Mouse (Mus musculus) thymus, postnatal 14 days (tissue): ENCODE data around the gene Coasy.

Experiments used
- DNase-seq: peaks from one replicate; pipeline ENCODE4 v3.0.0; 2021

Coasy gene

DNA sequence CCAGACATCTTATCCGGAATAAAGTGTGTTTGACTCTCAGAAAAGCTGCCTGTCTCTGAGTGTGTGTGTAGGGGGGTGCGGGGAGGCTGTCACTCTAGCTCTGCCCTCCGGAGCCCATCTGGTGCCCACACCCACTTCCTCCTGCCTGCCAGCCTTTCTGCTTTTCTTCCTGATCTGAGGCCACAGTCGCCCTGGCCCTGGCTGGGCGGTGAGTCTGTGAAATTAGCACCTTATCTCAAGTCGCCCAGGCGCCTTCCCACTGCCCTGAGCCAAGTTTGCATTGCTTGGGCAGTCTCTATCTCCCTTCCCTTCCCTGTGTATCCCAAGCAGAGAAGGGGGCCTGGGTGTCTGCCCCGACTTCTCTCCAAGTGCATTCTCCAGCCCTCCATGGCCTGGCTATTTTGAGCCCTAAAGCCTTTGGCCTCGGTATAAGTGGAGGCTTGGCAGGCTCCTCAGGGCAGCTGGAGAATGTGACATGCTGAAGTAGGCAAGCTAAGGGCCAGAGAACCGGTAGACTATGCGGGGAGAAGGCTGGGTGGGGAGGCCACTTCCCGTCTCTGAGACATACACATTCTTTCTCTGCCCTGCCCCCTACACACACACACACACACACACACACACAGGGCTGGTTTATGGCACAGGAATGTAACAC lies 18.6 kb upstream of the Coasy start:
- DNase-seq: peak; percentile 90

DNA sequence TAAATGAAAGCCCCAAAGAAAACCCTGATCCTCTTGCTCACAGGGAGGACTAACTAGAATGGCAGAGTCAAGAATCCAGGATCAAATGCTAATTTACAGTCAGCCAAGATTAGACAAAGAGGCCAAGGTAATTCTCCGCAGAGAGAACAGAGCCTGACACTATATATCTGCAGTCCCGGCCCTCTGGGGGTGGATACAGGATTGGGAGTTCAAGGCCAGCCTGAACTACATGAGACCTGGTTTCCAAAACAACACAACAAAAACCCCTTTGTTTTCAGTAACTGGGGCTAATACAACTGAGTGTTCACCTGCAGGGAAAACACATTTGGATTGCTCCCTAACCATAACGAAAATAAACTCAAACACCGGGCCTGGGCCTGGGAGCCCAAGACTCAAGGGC lies 17.9 kb upstream of the Coasy start:
- DNase-seq: no peak

DNA sequence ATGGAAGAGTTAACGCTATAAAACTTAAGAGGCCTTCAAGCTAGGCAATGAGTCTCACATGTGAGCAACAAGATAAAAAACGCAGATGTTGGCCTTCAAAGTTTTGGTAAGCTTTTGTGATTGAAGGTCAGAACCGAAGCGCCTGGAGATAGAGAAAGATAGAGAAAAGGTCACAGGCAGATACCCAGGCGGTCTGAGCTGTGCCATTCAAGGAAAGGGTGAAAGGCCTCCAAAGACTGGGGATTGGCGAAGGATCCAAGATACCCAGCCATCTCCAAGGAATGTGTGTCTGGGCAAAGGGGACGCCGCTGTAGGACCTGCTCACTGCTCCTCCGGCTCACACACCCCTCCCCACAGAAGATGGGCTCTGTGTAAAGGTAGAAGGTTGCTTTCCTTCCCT lies 17.4 kb upstream of the Coasy start:
- DNase-seq: no peak

- DNase-seq: peak; percentile 90
Observed at GRCm38 (mm10) chr11:101066549-101067412, 15.6 kb upstream of the Coasy start.

DNA sequence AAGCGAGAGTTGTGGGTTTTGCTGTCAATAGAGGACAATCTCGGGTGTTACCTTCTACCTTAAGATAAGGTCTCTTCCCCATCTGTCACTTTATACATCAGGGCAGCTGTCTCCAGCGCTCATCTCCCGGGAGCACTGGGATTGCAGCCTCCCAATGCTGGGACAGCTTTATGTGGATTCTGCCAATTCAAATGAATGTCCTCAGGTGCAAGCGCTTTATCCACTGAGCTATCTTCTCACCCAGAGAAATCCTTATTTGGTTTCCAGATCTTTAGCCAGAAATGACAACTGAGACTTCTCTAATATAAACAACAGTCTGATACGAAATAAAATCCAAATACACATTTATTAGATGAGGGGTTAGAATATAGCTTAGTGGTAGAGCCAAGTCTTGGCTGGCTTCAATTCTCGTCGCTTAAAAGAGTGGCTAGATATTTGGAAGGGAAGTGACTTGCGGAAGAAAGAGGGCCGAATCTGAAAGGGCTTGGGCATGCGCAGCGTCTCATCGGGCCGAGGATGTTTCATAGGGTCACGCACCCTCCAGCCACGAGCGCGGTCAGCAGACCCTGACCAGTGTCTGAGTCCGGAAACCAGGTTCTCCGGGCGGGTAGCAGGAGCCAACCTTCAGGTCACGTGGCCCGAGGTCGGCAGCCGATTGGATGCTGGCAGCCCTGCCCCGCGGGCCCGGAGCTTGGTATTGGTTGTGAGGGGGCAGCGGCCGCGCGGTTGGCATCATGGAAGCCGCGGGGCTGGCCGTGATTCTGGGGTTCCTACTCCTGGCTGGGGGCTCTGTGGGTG lies 12.8 kb upstream of the Coasy start, which contains the start of gene Naglu:
Naglu (plus strand) TSS at position 622 of the 798 bp plus-strand sequence.
- peak; percentile 93 for DNase-seq

GRCm38 (mm10) chr11:101070189-101070527 lies 12.2 kb upstream of the Coasy start:
- DNase-seq: no peak

DNA sequence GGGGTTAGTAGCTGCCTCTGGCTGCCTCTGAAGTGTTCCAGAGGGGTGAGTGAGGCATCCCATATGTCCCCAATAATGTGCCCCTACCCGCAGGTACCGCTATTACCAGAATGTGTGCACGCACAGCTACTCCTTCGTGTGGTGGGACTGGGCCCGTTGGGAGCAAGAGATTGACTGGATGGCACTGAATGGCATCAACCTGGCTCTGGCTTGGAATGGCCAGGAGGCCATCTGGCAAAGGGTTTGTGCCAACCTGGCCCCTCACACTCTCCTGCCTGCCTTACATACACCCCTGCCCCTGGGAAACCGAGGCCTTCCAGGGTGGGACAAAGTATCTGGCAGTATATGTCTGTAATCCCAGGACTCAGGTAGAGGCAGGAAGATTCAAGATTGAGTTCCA lies 11.4 kb upstream of the Coasy start:
- no peak for DNase-seq

- no peak for DNase-seq
Observed at GRCm38 (mm10) chr11:101071810-101072428, 10.4 kb upstream of the Coasy start.

- no peak for DNase-seq
Observed at GRCm38 (mm10) chr11:101078121-101078520, 4.2 kb upstream of the Coasy start, which contains the start of gene Hsd17b1. Hsd17b1 (plus strand) TSS chr11:101078411.

- peak; percentile 67 for DNase-seq
Observed at GRCm38 (mm10) chr11:101079746-101080145, 2.6 kb upstream of the Coasy start.

- no peak for DNase-seq
Observed at GRCm38 (mm10) chr11:101080421-101080820, 1.9 kb upstream of the Coasy start.

DNA sequence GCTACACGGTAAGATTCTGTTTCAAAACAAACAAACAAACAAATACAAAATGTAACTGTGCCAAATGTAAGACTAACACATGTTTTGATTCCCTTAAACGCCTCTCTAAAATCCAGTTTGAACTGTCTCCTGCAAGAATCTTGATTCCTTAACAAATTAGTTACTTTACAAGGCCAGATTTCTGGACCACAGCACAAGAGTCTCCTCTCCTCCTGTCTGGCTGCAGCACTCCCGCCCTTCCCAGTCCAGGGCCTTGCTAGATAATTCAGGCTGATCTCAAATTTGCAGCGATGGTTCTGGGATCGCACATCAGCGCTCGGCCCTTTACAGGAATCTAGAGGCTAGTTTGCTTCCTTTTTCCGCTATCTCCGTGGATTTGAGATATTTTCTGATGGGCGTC lies 706 bp upstream of the Coasy start:
- DNase-seq: no peak

DNA sequence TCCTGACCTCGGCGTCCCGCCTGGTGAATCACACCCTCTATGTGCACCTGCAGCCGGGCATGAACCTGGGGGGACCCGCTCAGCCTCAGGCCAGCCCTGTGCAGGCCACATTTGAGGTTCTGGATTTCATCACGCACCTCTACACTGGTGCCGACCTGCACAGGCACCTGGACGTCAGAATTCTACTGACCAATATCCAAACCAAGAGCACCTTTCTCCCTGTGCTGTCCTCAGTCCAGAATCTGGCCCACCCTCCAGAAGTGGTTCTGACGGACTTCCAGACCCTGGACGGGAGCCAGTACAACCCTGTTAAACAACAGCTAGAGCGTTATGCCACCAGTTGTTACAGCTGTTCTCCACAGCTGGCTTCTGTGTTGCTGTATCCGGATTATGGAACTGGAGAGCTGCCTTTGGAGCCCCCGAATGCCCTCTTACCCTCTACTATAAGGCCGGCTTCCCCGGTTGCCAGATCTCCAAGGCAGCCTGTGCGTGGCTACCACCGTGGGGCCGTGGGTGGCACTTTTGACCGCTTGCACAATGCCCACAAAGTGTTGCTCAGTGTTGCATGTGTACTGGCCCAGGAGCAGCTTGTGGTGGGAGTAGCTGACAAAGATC lies 825 bp downstream of the Coasy start:
- DNase-seq: no peak

DNA sequence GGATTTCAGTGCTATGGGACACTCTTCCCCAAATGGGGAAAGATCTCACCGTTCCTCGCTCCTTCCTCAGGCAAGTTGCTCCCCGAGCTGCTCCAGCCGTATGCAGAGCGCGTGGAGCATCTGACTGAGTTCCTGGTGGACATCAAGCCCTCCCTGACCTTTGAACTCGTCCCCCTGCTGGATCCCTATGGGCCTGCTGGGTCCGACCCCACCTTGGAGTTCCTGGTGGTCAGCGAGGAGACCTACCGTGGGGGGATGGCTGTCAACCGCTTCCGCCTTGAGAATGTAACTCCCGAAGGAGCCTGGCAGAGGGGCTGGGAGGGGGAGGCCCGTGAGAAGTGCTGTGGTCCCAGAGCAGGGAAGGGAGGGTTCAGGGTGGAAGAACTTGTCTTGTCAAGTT lies 1.9 kb downstream of the Coasy start:
- no peak for DNase-seq

- no peak for DNase-seq
Observed at GRCm38 (mm10) chr11:101084811-101085210, 2.4 kb downstream of the Coasy start.

DNA sequence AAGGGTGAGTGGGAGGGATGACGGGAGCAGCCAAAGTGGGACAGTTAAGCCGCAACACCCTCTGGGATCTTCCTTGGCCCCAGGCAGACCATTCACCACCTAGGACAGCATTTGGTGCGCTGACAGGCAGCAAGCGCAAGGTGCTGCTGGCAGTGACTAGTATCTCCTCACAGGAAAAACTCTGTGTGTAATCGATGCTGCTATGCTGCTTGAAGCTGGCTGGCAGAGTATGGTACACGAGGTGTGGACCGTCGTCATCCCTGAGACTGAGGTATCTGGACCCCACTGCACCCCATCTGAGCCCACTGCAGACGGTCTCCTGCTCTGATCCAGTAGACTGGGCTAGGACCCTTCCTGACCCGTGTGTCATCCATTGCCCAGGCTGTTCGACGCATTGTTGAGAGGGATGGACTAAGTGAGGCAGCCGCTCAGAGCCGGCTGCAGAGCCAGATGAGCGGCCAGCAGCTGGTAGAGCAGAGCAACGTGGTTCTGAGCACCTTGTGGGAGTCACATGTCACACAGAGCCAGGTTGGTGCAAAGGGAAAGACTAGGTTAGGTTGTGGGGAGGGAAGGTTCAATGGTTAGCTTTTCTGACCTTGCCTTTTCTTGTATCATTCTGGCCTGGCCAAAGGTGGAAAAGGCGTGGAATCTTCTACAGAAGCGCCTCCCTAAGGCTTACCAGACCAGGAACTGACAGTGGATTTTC lies 3.4 kb downstream of the Coasy start:
- no peak for DNase-seq

DNA sequence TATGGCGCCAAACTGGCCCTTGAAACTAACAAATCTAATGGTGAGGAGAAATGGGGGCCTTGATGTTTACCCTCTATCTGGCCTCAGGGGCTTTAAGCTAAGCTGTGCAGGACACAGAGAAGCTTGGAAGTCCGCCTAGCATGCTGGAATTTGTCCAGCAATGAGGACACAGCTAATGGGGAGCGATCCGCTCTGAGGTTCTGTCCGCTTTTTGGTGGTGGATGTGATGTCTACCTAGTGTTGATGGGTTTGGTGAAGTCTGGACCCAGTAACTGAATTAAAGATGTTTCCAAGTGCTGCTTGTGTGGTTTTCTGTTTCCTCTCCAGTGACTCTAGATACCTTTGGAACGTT lies 3.9 kb downstream of the Coasy start:
- DNase-seq: no peak

DNA sequence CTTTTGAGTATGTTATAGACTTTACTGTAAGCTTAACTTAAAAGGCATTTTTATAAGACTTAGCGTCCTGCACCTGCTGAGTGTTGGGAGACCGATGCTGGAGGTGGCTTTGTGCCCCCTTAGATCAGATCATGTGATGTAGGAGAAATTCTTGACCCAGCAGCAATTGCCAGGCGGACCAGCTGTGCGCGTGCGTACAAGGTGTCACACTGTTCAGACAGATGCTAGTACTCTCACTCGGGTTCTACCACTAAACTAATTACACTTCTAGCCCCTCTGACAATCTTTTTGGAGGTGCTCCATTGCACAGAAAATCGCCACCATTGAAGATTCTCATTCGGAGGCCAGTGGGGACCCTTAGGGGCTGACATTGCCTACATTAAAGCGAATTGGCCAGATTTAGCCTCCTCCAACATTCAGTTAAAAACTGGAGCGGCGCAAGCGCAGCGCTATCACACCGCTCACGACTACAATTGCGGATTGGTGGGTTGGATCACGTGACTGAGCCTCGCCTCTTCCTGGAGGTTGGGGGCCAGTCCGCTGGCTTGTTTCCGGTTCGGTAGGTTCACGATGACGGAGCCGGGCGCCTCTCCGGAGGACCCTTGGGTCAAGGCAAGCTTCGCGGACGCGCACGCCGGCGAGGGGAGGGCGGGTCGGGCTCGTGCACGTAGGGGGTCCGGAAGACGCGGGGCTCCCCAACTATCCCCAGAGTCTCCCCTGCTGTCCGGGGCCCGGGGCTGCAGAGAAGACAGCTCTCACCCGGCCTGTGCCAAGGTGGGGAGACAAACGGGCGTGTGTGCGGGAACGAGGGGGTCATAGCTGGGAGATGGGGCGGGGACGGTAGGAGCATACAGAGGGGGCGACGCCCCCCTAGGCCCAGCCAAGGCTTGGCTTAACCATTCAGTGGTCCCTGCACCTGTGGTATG lies 4.7 kb downstream of the Coasy start, which contains the start of gene Mlx:
Mlx (plus strand) TSS at position 522 of the 926 bp plus-strand sequence.
- DNase-seq: peak; percentile 91

- no peak for DNase-seq
Observed at GRCm38 (mm10) chr11:101087682-101088055, 5.3 kb downstream of the Coasy start.

- DNase-seq: no peak
Observed at GRCm38 (mm10) chr11:101089931-101090330, 7.6 kb downstream of the Coasy start.

DNA sequence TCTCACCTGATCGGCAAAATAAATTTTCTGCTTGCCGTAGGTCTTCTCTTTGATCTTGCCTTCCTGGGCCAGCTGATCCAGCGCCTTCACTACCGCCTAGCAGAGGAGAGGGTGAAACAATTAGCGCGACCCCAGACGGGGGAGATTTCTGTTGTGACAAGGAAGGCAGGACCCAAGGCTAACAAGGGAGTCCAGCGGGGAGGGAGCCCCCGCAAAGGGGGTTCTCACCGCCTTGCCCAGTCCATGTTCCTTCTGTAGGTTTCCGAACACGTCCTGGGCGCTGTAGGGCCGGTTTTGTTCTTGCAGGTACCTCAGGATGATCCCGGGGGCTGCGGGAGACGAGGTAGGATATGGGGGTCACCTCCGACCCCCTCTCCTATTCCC lies 12.6 kb downstream of the Coasy start:
- DNase-seq: no peak
